Mouse (Mus musculus) bone marrow macrophage, adult 2 months (primary cell): ENCODE measurements at regions not wholly inside any gene's neighbourhood (a gene's known extent, or its start where the extent isn't known, plus 50 kb on each side); places are given as distances from the start of the nearest gene placed in this dataset.

Experiments used
- H3K27ac ChIP-seq: 2 replicates; pipeline ENCODE4 v1.5.1; 2012; ENCODE audit warnings: low read depth, low read length; ENCODE audit not compliant: insufficient read depth
- H3K4me1 ChIP-seq: 2 replicates; pipeline ENCODE4 v1.6.1; 2012; ENCODE audit warnings: low read length; ENCODE audit not compliant: control insufficient read depth, insufficient read depth
- H3K4me3 ChIP-seq: 2 replicates; pipeline ENCODE4 v1.5.1; 2012; ENCODE audit warnings: mild to moderate bottlenecking, low read length, moderate library complexity; ENCODE audit not compliant: insufficient read depth
- CTCF ChIP-seq: IDR thresholded peaks from 2 replicates; pipeline ENCODE4 v1.5.1; 2012; ENCODE audit warnings: low read depth, mild to moderate bottlenecking, low read length, moderate library complexity
- POLR2A ChIP-seq: IDR thresholded peaks from 2 replicates; pipeline ENCODE4 v1.6.1; 2012; ENCODE audit warnings: mild to moderate bottlenecking, low read depth, low read length, borderline replicate concordance

DNA sequence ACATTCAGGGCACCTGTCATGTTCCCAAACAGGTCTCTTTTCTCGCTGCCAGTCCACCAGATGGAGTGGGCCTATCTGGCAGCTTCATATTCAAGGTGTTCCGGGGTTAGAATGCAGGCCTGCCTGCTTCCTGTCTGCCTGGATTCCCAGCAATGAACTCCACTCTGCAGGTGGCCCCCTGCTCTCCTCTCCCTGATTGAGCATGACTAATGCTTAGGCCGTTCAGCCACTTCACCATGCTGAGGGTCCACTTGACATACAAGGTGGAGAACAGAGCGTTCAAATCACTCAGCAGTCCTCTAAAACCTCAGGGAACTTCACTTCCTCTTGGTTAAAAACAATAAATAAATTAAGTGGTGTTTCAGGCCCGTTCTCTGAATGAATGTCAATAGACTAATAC is 112.1 kb upstream of the Ralgapa2 start:
- no peak for TF ChIP-seq CTCF
- TF ChIP-seq POLR2A = no peak
- Histone ChIP-seq H3K4me3 (no peak overlapping the region), H3K27ac (no peak overlapping the region), H3K4me1 (no peaks in the 10 kb centered on the region)

DNA sequence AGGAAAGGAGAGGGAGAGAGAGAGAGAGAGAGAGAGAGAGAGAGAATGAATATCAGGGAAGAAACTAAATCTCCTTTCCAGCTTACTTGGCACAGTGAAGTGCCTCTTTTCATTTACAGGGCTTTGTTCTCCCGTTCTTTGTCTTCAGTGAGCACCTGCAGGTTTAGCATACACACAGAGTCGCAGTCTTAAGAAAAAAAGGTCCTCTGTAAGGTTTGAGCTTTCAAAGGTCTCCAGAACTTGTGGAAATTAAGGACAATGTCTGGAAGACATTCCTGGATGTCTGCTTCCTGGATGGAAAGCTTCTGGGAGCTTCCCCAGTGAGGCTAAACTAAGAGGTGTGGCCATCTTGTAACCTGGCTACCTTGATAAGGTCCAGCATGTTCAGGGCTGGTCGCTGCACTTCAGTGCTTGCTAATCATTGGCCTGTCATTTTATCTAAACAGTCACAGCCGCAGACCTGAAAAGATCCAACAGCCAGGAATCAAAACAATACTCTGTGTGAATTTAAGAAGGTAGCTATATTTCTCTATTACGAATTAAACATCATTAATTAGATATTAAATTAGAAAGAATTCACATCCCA is 113.1 kb upstream of the Ralgapa2 start:
- TF ChIP-seq CTCF = no peak
- no peak for TF ChIP-seq POLR2A
- Histone ChIP-seq H3K4me1 (no peaks in the 10 kb centered on the region), H3K27ac (no peak overlapping the region), H3K4me3 (no peak overlapping the region)

DNA sequence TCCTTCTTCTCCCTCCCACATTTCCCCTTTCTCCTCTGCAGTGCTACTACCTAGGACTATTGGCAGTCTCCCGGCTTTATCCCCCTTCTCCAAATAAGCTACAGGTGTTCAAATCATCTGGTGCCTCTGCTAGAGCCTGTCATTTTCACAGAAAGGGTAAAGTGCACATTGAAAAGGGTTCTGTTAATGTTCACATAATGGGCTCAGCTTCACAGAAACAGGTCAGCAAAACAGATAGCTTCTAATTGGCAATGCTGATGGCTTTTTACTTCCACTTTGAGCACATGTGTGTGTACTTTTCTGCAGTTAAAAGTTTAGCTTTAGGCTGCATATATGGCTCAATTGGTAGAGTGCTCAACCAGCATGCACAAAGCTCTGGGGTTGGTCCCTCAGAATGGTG is 114.4 kb upstream of the Ralgapa2 start:
- Histone ChIP-seq H3K27ac (no peak overlapping the region), H3K4me3 (no peak overlapping the region), H3K4me1 (no peaks in the 10 kb centered on the region)
- no peak for TF ChIP-seq POLR2A
- no peak for TF ChIP-seq CTCF

DNA sequence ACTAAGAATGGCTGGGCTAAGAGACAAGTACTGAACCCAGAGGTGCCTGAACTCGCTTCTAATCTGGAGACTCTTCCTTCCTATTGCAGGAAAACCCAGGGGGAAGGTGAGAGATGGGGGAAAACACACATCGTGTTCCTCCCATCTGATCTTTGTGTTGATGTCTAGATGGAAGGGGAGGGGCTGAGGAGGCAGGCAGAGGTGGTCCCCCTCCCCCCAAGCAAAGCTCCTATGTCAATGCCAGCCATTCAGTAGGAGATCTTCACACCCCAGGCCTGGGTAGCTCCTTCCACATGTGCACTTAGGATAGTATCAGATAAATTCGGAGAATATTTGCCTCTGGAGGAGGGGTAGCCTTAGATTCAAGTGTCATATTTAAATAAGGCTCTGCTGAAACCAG is 118.0 kb upstream of the Ralgapa2 start:
- H3K27ac ChIP-seq = no peak overlapping the region
- no peaks in the 10 kb centered on the region for H3K4me1 ChIP-seq
- TF ChIP-seq CTCF (no peak), POLR2A (no peak)
- H3K4me3 ChIP-seq = no peak overlapping the region

DNA sequence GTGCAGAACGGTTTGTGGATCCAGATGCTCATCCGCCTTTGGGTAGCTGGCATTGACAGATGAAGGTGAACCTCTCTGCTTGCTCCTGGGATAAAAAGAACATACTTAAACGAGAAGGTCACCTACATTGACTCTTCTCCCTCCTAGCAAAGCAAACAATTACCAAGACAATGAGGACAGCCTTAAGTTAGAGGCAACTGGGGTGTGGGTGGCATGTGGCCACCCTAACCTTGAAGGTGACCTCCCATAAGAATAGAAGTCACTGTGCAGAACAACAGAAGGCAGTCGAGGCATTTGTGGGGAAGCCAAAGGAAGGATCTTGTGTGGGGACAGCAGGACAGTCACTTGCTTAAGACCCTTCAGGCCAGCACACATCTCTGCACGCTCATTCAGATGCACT is 119.0 kb upstream of the Ralgapa2 start:
- H3K4me3 ChIP-seq = no peak overlapping the region
- H3K27ac ChIP-seq = no peak overlapping the region
- no peaks in the 10 kb centered on the region for H3K4me1 ChIP-seq
- TF ChIP-seq CTCF (no peak), POLR2A (no peak)

DNA sequence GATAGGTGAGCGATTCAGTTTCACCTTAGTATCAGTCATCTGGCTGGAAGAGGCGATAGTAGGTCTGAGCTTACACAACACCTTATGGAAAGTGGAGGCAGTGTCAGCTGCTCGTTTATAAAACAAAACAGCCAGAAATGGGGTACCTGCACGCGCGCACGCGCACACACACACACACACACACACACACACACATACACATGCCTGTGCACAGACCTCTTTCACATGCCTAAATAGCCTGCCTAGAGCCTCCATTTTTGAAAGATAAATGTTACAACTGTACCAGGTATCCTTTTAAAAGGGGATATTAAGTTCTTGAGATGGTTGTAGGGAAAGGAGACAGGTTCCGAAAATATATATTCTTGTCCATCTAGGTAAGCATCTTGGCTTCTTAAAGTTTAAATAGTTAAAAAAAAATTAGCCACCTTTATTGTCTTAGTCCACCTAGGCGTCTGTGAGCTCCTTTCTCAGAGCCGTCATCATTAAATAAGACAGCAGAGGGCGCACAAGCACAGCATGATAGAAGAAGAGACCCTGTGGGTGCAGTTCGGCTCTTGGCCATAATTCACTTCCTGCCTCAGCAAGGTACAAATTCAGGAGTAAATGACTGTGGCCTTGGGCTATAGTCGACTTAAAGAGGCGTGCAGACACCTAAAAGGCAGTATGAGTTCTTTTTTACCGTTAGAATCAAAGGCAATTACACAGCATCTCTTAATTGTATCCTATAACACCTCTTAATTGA is 121.4 kb upstream of the Ralgapa2 start:
- no peak overlapping the region for H3K27ac ChIP-seq
- H3K4me3 ChIP-seq = no peak overlapping the region
- no peaks in the 10 kb centered on the region for H3K4me1 ChIP-seq
- TF ChIP-seq POLR2A (no peak), CTCF (peak; percentile 63)

DNA sequence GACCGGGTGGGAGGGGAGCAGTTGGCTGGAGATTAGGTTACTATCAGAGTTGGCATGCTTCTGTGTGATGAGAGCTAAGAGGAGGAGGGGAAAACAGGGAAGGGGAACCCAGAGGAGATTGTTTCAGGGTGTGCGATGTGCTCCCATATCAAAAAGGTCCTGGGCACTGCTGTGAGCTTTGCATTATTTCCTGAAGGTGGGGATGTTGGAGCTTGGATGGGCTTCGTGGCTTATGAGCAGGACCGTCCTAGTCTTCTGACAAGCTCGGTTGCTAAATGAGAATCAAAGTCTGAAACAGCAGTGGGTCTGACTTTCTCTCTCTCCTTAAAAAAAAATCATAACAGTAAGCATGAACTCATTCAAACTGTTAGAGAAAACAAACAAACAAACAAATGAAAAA is 125.4 kb upstream of the Ralgapa2 start:
- H3K27ac ChIP-seq = no peak overlapping the region
- no peaks in the 10 kb centered on the region for H3K4me1 ChIP-seq
- no peak overlapping the region for H3K4me3 ChIP-seq
- TF ChIP-seq CTCF (no peak), POLR2A (no peak)

DNA sequence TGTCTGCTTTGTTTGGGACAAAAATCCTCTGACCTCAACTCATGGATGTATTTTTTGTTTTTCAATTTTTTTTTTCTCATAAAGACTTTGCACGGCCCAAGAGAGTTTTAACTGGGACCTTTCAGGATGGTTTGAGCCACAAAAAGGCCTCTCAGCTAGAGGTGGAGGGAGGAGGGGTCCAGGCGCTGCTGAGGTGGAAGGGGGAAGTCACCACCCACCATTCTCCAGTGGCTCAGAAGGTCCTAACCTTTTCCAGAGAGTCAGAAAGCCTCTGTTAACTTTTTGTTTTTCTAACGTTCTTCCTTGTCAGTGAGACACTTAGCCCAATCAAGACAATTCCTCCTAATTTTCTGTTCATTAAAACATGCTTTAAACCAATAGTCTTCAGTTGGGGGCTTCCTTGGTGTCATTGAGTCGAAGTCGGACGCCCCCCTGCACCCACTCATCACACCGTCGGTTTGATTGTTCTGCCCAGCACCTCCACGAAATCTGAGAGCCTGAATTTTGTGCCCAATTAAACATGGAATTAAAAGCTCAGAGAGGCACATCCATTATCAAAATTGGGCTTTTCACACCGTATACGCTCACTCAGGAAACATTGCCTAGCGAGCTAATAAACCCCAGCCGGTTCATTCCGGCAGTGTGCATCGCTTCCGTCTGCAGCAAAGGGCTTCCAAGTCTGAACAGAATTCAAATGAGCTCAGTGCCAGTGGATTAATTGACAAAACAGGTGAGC is 134.3 kb upstream of the Ralgapa2 start:
- Histone ChIP-seq H3K4me1 (no peaks in the 10 kb centered on the region), H3K27ac (no peak overlapping the region), H3K4me3 (no peak overlapping the region)
- TF ChIP-seq CTCF = no peak
- no peak for TF ChIP-seq POLR2A

DNA sequence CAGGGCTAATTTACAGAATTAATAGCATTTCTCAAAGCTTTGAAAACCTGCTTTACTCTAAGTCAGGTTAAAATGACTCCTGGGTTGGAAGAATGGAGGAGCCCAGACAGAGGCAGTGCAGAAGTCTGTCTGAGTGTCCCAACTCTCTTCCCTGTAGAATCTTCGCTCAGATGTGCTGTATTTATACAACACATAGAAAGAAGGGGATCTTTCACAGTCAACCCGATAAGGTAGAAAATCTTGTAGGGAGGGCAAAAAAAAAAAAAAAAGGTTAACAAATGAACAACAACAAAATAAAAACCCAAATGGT is 134.8 kb upstream of the Ralgapa2 start:
- no peaks in the 10 kb centered on the region for H3K4me1 ChIP-seq
- no peak overlapping the region for H3K4me3 ChIP-seq
- no peak overlapping the region for H3K27ac ChIP-seq
- TF ChIP-seq POLR2A (no peak), CTCF (no peak)

DNA sequence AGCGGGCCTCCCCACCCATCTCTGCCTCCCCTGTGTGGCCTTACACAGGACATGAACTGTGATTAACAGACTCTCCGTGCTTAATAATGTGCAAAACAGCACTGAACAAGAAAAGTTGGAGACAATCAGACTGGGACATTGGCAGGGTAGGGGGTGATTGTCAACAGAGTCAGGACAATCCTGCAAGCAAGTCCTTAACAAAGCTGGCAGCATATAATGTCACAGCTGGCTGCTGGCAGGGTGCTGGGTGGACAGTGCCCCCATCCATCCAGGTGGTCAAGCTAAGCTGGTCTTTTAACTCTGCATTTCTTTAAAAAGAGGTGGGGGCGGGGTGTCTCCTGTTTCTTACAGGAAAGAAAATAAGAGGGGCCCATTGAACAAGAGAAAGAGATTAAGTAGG is 149.2 kb upstream of the Ralgapa2 start:
- TF ChIP-seq POLR2A (no peak), CTCF (no peak)
- no peak overlapping the region for H3K4me3 ChIP-seq
- no peaks in the 10 kb centered on the region for H3K4me1 ChIP-seq
- H3K27ac ChIP-seq = no peak overlapping the region

DNA sequence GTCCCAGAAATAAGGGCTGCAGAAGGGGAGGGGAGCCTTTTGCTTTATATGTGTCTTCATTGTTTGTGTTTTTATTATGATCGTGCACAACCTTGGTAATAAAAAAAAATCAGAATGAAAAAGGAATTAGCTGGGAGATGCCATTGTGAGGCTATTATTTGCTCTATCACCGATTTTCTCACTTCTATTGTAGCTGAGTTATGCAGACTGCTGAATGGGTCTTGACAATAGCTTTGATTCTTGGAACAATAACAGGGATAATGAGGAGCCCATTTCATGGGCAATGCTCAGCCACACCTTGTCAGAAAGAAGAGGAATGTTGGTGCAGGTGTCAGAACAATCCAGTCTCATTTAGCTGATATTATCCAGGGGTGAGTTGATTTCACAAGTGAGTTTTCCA is 160.6 kb upstream of the Ralgapa2 start:
- H3K27ac ChIP-seq = no peak overlapping the region
- H3K4me1 ChIP-seq = no peaks in the 10 kb centered on the region
- no peak for TF ChIP-seq CTCF
- no peak for TF ChIP-seq POLR2A
- H3K4me3 ChIP-seq = no peak overlapping the region
